20 mouse cellular contexts compared by ENCODE assay signal in genomic region chr9:32962679-32963205, GRCm38 (mm10).
DNase-seq lines count a peak whose midpoint lies in the region; TF ChIP-seq lines count a peak whose summit lies in the region.
"Had no signal": no experiment of that assay in that cellular context is flagged by ENCODE, and none has a peak within 500 bp of the region (broad histone marks: within the 10 kb centered on the region; RNA-seq: fewer than 3 reads in every experiment).

No protein-coding gene starts in this region.

- H3K4me3 ChIP-seq in spleen, adult 2 months (ENCODE audit: extremely low read depth, insufficient read depth, insufficient read length): peak overlapping the region; percentile 21
- H3K4me3 ChIP-seq in CH12.LX (replicated peaks in 1 of 3; ENCODE audit: low read depth in 2 of 3, low read length in 2 of 3, poor library complexity in 1 of 3): no peak overlapping the region
- H3K4me3 ChIP-seq in heart, embryonic 10.5 days: no peak overlapping the region
- H3K4me3 ChIP-seq: embryonic facial prominence, embryonic 13.5 days; forebrain, embryonic 13.5 days; heart, embryonic 13.5 days; hindbrain, embryonic 13.5 days; intestine, embryonic 15.5 days had no signal

- no peaks in the 10 kb centered on the region for H3K9me3 ChIP-seq in CH12.LX (replicated peaks; ENCODE audit: low read length)
- no peaks in the 10 kb centered on the region for H3K9me3 ChIP-seq in heart, embryonic 10.5 days
- H3K9me3 ChIP-seq: embryonic facial prominence, embryonic 13.5 days; forebrain, embryonic 13.5 days; heart, embryonic 13.5 days; hindbrain, embryonic 13.5 days; intestine, embryonic 15.5 days had no signal

- peak; percentile 44 for TF ChIP-seq EP300 in CH12.LX (IDR thresholded peaks at IDR 0.05; ENCODE audit: low read length)

- no peak overlapping the region for H3K4me2 ChIP-seq in CH12.LX (ENCODE audit: insufficient read depth, low read depth, poor library complexity, severe bottlenecking)
- H3K4me2 ChIP-seq: embryonic facial prominence, embryonic 13.5 days; forebrain, embryonic 13.5 days; heart, embryonic 13.5 days; hindbrain, embryonic 13.5 days; intestine, embryonic 15.5 days had no signal

- TF ChIP-seq CTCF in spleen, adult 2 months (IDR thresholded peaks at IDR 0.05; ENCODE audit: extremely low read depth, insufficient read depth, insufficient read length, insufficient replicate concordance): no peak
- no peak for TF ChIP-seq CTCF in CH12.LX (conservative IDR thresholded peaks at IDR 0.05 in 1 of 2, IDR thresholded peaks at IDR 0.05 in 1 of 2; ENCODE audit: low read depth in 2 of 2, low read length in 2 of 2)

- in situ Hi-C loops in CH12.LX (cut with MboI; ENCODE audit: low pct_ligation_motif_present, low pct_unique_long_range_greater_than_20kb, low sequenced_read_pairs): no loop called here

- whole genome bisulfite sequencing in spleen, adult 2 months: 19% methylated on average over 5 of the region's 5 CpGs
- 90% methylated on average over 5 of the region's 5 CpGs for WGBS in heart, embryonic 10.5 days

- no peaks in the 10 kb centered on the region for H3K36me3 ChIP-seq in spleen, adult 2 months (ENCODE audit: control insufficient read depth, insufficient read depth, low read length)
- H3K36me3 ChIP-seq in CH12.LX (replicated peaks in 1 of 2; ENCODE audit: control insufficient read depth in 1 of 2, insufficient read depth in 1 of 2, low read length in 1 of 2): no peaks in the 10 kb centered on the region
- H3K36me3 ChIP-seq in heart, embryonic 10.5 days: no peaks in the 10 kb centered on the region
- H3K36me3 ChIP-seq: embryonic facial prominence, embryonic 13.5 days; heart, embryonic 13.5 days; hindbrain, embryonic 13.5 days; intestine, embryonic 15.5 days had no signal

- no peaks in the 10 kb centered on the region for H3K27me3 ChIP-seq in spleen, adult 2 months (ENCODE audit: control insufficient read depth, insufficient read depth, low read length)
- no peaks in the 10 kb centered on the region for H3K27me3 ChIP-seq in CH12.LX (replicated peaks)
- H3K27me3 ChIP-seq in heart, embryonic 10.5 days (ENCODE audit: insufficient read depth, poor library complexity, severe bottlenecking): no peaks in the 10 kb centered on the region
- H3K27me3 ChIP-seq: embryonic facial prominence, embryonic 13.5 days; forebrain, embryonic 13.5 days; heart, embryonic 13.5 days; hindbrain, embryonic 13.5 days; intestine, embryonic 15.5 days had no signal

- peak overlapping the region; percentile 81; the same call in 1 of the 2 replicates for H3K27ac ChIP-seq in spleen, adult 2 months (ENCODE audit: insufficient read depth, low read length)
- no peak overlapping the region for H3K27ac ChIP-seq in CH12.LX (ENCODE audit: insufficient read depth, low read depth)
- H3K27ac ChIP-seq in heart, embryonic 10.5 days: no peak overlapping the region
- H3K27ac ChIP-seq: embryonic facial prominence, embryonic 13.5 days; forebrain, embryonic 13.5 days; heart, embryonic 13.5 days; hindbrain, embryonic 13.5 days; hindbrain, postnatal 0 days; intestine, embryonic 15.5 days had no signal

- no peak for TF ChIP-seq POLR2A in spleen, adult 2 months (IDR thresholded peaks at IDR 0.05; ENCODE audit: low read depth, low read length)
- no peak for TF ChIP-seq POLR2A in CH12.LX (IDR thresholded peaks at IDR 0.05; ENCODE audit: low read depth, low read length)

- DNase-seq in spleen, adult 2 months (ENCODE audit: low read depth in 1 of 2, low spot score in 2 of 2): peak in 1 of 2 experiments; percentile 47
- DNase-seq in spleen, postnatal 10 days (ENCODE audit: low spot score in 2 of 2): no peak
- DNase-seq in CH12.LX (ENCODE audit: extremely low read depth): peak; percentile 15
- peak; percentile 48 for DNase-seq in induced T-regulatory cell, adult 2 months (ENCODE audit: low read depth)
- DNase-seq in adrenal gland, adult (ENCODE audit: inconsistent age in 2 of 2, low spot score in 1 of 2): no peak
- no peak for DNase-seq in thymus, postnatal 10 days (ENCODE audit: low spot score in 2 of 2)
- no peak for DNase-seq in cerebellum, postnatal 36 days
- no peak for DNase-seq in heart, embryonic 10.5 days (ENCODE audit: low spot score)
- DNase-seq: adrenal gland, postnatal 14 days; cerebellum, adult 2 months; cerebellum, postnatal 10 days; forebrain, postnatal 0 days; gastrocnemius, postnatal 14 days; kidney, adult 18-20 months had no signal

- no peak overlapping the region for H3K9ac ChIP-seq in CH12.LX (ENCODE audit: insufficient read depth, low read depth)
- H3K9ac ChIP-seq: embryonic facial prominence, embryonic 13.5 days; forebrain, embryonic 13.5 days; forebrain, postnatal 0 days; heart, embryonic 13.5 days; hindbrain, embryonic 13.5 days; intestine, embryonic 15.5 days had no signal

- H3K79me2 ChIP-seq in CH12.LX (replicated peaks; ENCODE audit: control insufficient read depth, extremely low read depth, insufficient read depth, poor library complexity, severe bottlenecking): no peaks in the 10 kb centered on the region

- dilution Hi-C loops in CH12.LX (cut with MboI; ENCODE audit: extremely low pct_ligation_motif_present, extremely low pct_unique_long_range_greater_than_20kb, low sequenced_read_pairs): no loop called here

- TF ChIP-seq RAD21 in CH12.LX (IDR thresholded peaks at IDR 0.05; ENCODE audit: low read depth, low read length): no peak

- H3K4me1 ChIP-seq in spleen, adult 2 months (ENCODE audit: control insufficient read depth, insufficient read depth, insufficient read length): peaks cover 13% of the 10 kb centered on the region
- peaks cover 0 to 13% of the 10 kb centered on the region in 2 experiments; a peak in 1 of 4 replicates for H3K4me1 ChIP-seq in CH12.LX (ENCODE audit: control insufficient read depth in 1 of 2, insufficient read depth in 2 of 2)
- H3K4me1 ChIP-seq in heart, embryonic 10.5 days: no peaks in the 10 kb centered on the region
- H3K4me1 ChIP-seq: heart, embryonic 13.5 days; hindbrain, embryonic 13.5 days; intestine, embryonic 15.5 days had no signal

TF ChIP-seq in CH12.LX, 34 proteins besides CTCF, POLR2A, EP300 and RAD21:
- TF ChIP-seq ZNF384 (IDR thresholded peaks at IDR 0.05; ENCODE audit: low read depth, low read length) (peak; percentile 59), BHLHE40 (IDR thresholded peaks at IDR 0.05; ENCODE audit: low read depth, low read length) (no peak)

Comparison
In these comparisons a context has a peak if more than half of its experiments do, and no peak if none do; other contexts are left out.
1. DNase-seq: peak in CH12.LX (single experiment) and induced T-regulatory cell, adult 2 months (single experiment); none in spleen, postnatal 10 days (0 of 2), adrenal gland, adult (0 of 2), thymus, postnatal 10 days (0 of 2), cerebellum, postnatal 36 days (0 of 2) and heart, embryonic 10.5 days (single experiment).